Mouse (Mus musculus): ENCODE results near the gene Polr2l.

Polr2l gene

GRCm38 (mm10) chr7:141475011-141475804 is at the start of gene Polr2l, which contains the start of gene Tspan4:
Gene Polr2l (minus strand): TSS chr7:141475132.
Gene Tspan4 (plus strand): TSS chr7:141475240.
- peak; percentile 92 to 96 for DNase-seq (ENCODE audit: inconsistent age in 2 of 2, low spot score in 1 of 2)

- DNase-seq (ENCODE audit: inconsistent age in 2 of 2, low spot score in 1 of 2): no peak
Measured at GRCm38 (mm10) chr7:141524271-141524670, 49.3 kb upstream of the Polr2l start.

- no peak for DNase-seq (ENCODE audit: inconsistent age in 2 of 2, low spot score in 1 of 2)
Measured at GRCm38 (mm10) chr7:141523007-141523406, 48.1 kb upstream of the Polr2l start.

- no peak for DNase-seq (ENCODE audit: inconsistent age in 2 of 2, low spot score in 1 of 2)
Measured at GRCm38 (mm10) chr7:141519795-141520194, 44.9 kb upstream of the Polr2l start.

- no peak for DNase-seq (ENCODE audit: inconsistent age in 2 of 2, low spot score in 1 of 2)
Measured at GRCm38 (mm10) chr7:141518926-141519325, 44.0 kb upstream of the Polr2l start.

GRCm38 (mm10) chr7:141518296-141518695 is 43.4 kb upstream of the Polr2l start:
- DNase-seq (ENCODE audit: inconsistent age in 2 of 2, low spot score in 1 of 2): no peak

- DNase-seq (ENCODE audit: inconsistent age in 2 of 2, low spot score in 1 of 2): peak in 1 of 2 experiments; percentile 47
Measured at GRCm38 (mm10) chr7:141517638-141518037, 42.7 kb upstream of the Polr2l start.

- DNase-seq (ENCODE audit: inconsistent age in 2 of 2, low spot score in 1 of 2): no peak
Measured at GRCm38 (mm10) chr7:141510681-141511191, 35.8 kb upstream of the Polr2l start.

- no peak for DNase-seq (ENCODE audit: inconsistent age in 2 of 2, low spot score in 1 of 2)
Measured at GRCm38 (mm10) chr7:141510196-141510595, 35.3 kb upstream of the Polr2l start.

- no peak for DNase-seq (ENCODE audit: inconsistent age in 2 of 2, low spot score in 1 of 2)
Measured at GRCm38 (mm10) chr7:141508160-141508559, 33.2 kb upstream of the Polr2l start.

GRCm38 (mm10) chr7:141506278-141506677 is 31.3 kb upstream of the Polr2l start:
- no peak for DNase-seq (ENCODE audit: inconsistent age in 2 of 2, low spot score in 1 of 2)

GRCm38 (mm10) chr7:141502556-141502905 is 27.6 kb upstream of the Polr2l start:
- DNase-seq (ENCODE audit: inconsistent age in 2 of 2, low spot score in 1 of 2): no peak

GRCm38 (mm10) chr7:141501820-141502555 is 27.1 kb upstream of the Polr2l start:
- peak; percentile 77 to 85 for DNase-seq (ENCODE audit: inconsistent age in 2 of 2, low spot score in 1 of 2)

- no peak for DNase-seq (ENCODE audit: inconsistent age in 2 of 2, low spot score in 1 of 2)
Measured at GRCm38 (mm10) chr7:141497600-141497999, 22.7 kb upstream of the Polr2l start.

GRCm38 (mm10) chr7:141495940-141496339 is 21.0 kb upstream of the Polr2l start:
- DNase-seq (ENCODE audit: inconsistent age in 2 of 2, low spot score in 1 of 2): no peak

GRCm38 (mm10) chr7:141495379-141495778 is 20.4 kb upstream of the Polr2l start:
- DNase-seq (ENCODE audit: inconsistent age in 2 of 2, low spot score in 1 of 2): no peak

- DNase-seq (ENCODE audit: inconsistent age in 2 of 2, low spot score in 1 of 2): no peak
Measured at GRCm38 (mm10) chr7:141493729-141494128, 18.8 kb upstream of the Polr2l start.

- DNase-seq (ENCODE audit: inconsistent age in 2 of 2, low spot score in 1 of 2): no peak
Measured at GRCm38 (mm10) chr7:141492738-141493137, 17.8 kb upstream of the Polr2l start.

GRCm38 (mm10) chr7:141491151-141491550 is 16.2 kb upstream of the Polr2l start:
- DNase-seq (ENCODE audit: inconsistent age in 2 of 2, low spot score in 1 of 2): no peak

GRCm38 (mm10) chr7:141487141-141487540 is 12.2 kb upstream of the Polr2l start:
- DNase-seq (ENCODE audit: inconsistent age in 2 of 2, low spot score in 1 of 2): no peak

GRCm38 (mm10) chr7:141486239-141486638 is 11.3 kb upstream of the Polr2l start:
- DNase-seq (ENCODE audit: inconsistent age in 2 of 2, low spot score in 1 of 2): no peak

GRCm38 (mm10) chr7:141485606-141486005 is 10.7 kb upstream of the Polr2l start:
- no peak for DNase-seq (ENCODE audit: inconsistent age in 2 of 2, low spot score in 1 of 2)
